Mouse (Mus musculus) adrenal gland, postnatal 4 days (tissue): ENCODE data around the gene Insl3. TPM values are rescaled to one million over a fixed set of nuclear protein-coding genes. Genes with fewer than 3 reads are reported as not detected.

Experiments used
- DNase-seq, 2 experiments: peaks; one replicate each; pipeline ENCODE4 v3.0.0; 2021 to 2022; ENCODE audit warnings: low spot score in 2 of 2, mixed read lengths in 2 of 2
- long read RNA-seq, 2 experiments: library from polyadenylated mRNA; stranded (forward); transcript quantifications; one replicate each; pipeline ENCODE4 v2.0.0; 2021
- total RNA-seq, 2 experiments: library from RNA; stranded (reverse); gene quantifications; 2 replicates each; pipeline ENCODE4 v1.2.3; 2021

Insl3 gene
- 1 to 10 TPM; 6.8 to 8.5 TPM for total RNA-seq
- long read RNA-seq, experiment 1, partial matches to known transcripts: 0 of 2 reads
- long read RNA-seq, experiment 1, other reads (novel, unspliced or antisense): 2 of 2 reads
- long read RNA-seq, experiment 2: 0 reads

DNA sequence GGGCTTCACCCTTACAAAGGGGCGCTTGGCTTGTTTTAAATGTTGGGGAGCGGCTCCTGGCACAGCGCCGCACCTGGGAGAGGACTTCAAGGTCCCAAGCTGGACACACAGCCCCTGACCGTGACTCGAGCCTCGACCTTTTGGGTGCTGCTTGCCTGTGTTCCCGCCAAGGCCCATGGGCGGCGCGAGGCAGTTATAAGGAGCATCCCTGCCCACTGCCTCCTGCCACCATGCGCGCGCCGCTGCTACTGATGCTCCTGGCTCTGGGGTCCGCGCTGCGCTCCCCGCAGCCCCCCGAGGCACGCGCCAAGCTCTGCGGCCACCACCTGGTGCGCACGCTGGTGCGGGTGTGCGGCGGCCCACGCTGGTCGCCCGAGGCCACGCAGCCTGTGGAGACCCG is at the start of gene Insl3:
TSS of gene Insl3 (plus strand) at position 187 of the 400 bp plus-strand sequence.
- DNase-seq: no peak

DNA sequence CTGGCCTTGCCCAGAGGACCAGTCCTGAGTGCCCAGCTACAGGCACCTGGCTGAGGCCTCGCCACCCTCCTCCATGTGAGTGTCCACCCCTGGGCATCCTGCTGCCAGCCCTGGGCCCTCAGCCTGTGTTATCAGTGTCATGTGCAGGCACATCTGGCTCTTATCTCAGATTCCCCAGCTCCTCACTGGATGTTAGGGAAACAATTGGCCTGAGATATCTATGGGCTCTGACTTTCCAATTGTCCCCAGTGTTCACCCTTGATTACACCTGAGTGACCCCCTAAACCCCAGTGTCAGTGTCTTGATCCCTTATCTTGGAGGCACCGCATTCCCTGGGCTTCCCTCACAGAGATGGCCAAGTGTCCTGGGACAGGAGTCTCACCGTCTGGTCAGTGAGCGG is 49.7 kb upstream of the Insl3 start:
- no peak for DNase-seq

DNA sequence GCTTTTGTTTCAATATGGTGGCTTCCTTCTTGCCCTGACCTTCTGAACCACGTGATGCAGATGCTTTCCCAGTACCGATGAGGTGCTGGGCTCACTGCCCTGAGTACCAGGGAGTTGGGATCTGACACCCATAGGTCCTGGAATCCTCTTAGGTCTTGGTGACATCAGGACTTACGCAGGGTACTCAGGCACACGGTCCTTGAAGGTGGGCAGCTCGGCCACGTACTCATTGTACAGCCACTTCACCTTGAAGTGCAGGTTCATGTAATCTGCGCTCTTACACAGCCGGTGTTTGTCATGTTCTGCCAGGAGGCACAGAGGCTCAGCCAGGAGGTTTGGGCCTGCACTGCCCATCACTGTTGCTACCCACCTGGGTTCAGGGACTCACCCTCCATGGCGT is 43.5 kb upstream of the Insl3 start:
- DNase-seq: no peak

DNA sequence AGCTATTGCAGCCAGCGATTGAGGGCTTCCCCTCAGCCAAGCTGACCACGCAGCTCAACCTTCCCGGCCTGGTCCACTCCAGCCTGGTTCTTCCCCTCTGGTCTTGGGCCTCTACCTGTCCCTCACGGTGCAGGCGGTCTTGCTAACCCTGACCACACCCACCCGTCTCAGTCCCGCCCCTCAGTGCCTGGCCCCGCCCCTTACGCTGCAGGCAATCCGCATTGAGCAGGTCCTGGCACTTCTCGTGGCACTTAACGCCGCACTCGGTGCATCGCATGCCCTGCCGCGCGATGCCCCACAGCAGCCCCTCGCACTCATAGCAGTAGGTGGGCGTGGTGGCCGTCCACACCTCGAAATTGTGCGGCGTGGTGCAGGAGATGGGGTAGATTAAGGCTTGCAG is 34.4 kb upstream of the Insl3 start:
- no peak for DNase-seq

DNA sequence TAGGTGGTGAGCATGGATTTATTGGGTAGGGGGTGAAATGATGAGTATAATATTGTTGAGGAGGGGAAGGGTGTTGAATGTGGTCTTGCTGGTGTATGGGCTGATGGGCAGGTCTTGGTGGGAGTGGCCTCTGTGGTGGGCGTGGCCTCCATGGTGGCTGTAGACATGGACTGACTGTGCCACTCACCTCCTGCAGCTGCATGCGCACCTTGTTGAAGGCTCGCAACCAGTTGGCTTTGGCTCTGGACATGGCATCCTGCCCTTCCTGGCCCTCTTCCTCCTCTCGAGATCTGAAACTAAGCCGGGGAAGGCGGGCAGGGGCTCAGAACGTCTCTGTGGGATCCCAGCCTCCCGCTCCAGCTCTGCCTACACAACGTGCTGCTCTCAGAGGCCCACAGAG is 31.2 kb upstream of the Insl3 start:
- no peak for DNase-seq

DNA sequence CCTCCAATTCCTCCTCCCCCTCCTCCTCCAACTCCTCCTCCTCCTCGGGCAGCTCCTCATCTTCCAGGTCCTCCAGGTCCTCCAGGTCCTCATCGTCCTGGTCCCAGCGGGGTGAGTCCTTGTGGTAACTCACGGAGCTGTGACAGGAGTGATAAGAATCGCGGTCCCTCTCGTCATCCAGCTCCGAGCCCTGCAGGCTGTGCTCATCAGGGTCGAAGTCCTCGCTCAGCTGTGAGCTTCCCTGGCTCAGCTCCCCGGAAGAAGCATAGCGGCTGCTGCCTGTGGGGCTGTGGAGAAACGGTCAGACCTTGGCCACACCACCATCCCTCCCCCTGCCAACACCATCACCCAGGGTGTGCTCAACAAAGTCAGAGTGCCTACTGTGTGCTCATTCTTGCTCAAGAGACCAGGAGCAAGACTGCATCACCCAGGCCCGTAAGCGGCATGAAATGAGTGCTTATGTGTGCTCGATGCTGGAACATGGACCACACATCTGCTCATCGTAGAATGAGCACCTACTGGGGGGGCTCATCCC is 30.4 kb upstream of the Insl3 start:
- DNase-seq: no peak

DNA sequence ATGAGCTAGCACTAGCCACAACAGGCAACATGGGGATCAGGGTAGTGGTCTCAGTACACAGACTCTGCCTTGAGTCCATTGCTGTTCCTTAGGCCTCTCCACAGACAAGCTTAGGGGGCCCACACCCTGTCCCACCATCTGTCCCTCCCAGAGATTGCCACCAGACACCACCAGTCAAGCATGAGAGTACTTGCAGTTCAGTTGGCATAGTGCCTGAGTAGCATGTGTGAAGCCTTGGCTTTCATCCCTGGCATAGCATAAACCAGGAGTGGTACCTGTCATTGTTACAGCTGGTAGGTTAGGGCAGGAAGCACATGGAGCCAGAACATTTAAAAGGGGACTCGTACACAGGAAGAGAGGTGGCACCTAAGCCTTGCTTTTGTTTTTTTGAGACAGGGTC is 29.3 kb upstream of the Insl3 start:
- DNase-seq: no peak

DNA sequence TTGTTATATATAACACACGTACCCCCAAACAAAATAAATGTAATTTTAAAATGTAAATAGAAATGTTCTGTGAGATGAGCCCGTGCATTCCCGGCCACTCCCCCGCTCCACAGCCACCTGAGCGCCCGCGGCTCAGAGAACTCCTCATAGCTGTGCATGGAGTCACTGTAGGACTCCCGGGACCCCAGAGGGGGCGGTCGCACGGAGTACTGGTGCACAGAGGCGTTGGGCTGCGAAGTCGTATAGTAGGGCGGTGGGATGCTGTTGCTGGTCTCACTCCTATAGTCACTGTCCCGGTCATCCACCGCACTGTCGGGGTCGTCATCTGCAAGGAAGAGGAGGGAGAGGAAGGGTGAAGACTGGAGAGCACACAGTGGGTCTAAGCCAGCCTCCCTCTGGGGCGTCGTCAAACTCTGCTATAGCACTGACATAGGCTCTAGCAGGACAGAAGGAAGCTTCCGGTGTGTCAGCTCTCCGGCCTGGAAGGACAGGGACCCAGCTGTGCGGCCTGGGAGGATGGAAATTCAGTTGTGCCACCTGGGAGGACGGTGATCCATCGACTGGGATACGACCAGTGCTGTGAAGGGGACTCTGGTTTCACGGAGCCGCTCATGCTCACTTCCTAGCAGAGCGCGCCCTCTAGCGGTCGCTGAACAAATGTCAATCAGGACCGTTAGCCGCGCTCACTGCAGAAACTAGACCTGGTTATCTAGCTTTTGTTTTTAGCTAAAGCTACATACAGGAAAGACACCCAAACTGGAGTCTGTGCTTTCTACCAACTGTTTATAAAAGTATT is 28.5 kb upstream of the Insl3 start:
- peak; percentile 72 to 79 for DNase-seq

DNA sequence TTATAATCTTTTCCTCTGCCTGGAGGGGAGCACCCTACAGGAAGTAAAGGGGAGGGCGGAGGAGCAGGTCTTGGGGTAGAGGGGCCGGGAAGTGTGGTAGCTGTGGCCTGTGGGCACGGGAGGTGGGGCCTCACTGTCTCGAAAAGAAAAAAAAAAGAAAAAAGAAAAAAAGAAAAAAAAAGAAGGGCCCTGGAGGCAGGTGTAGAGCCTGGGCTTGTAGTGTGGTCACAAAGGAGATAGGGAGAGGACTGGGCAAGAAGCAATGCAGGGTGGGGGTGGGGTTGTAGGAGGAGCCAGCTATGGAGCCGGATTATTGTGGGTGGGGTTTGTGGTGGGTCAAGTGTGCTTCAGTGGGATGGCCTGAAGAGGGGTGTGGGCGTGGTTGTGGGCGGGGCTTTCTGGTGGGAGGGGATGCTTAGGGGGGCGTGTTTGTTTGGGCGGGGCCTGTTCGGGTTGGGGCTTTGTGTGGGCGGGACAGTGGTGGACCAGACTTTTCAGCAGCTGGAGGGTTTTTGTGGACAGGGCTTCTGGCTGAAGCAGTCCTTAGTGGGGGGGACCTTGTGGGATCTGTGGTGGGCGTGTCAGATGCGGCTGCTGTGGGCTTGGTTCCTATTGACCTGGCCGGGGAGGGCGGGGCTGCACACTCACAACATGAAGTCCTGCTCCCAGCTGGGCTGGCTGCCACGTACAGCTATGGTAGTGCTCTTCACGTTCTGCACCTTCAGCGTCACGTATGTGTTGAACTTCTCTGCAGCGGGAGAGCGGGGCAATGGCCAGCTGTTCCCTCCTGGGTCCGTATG is 23.5 kb upstream of the Insl3 start:
- DNase-seq: peak in 1 of 2 experiments; percentile 69

DNA sequence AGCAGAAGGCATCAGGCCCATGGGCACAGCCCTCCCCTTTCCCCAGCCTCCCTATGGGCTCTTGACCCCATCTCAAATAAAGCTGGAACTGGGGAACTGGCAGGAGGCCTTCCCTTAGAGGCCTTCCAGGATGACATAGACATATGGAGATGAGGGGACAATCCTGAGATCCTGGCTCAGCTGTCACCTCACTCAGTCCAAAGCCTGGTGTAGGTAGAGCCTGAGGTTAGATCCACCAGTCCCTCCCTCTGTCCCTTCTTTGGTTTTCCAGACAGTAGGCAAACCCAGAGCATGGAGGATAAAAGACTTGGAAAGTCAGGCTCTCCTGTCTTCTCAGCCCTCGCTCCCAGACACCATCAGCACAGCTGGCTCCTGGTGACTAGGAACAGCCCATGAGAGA is 22.2 kb upstream of the Insl3 start:
- no peak for DNase-seq

DNA sequence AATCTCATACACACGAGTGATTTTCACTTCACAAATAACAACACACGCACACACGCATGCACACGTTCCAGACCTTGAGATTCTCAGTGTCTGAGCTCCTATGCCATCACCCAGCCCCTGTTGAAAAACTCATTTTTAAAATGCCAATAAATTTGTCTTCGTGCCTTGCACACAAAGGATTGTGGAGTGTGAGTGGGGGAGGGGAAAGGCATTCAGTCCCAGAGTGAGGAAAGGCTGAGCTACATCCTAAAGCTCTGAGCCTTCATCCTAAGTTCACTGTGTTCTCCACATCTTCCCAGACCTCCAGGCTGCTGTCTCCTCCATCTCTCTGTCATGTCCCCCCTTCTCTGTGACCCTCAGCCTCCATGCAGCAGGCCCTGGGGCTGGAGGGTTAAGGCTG is 21.8 kb upstream of the Insl3 start:
- no peak for DNase-seq

DNA sequence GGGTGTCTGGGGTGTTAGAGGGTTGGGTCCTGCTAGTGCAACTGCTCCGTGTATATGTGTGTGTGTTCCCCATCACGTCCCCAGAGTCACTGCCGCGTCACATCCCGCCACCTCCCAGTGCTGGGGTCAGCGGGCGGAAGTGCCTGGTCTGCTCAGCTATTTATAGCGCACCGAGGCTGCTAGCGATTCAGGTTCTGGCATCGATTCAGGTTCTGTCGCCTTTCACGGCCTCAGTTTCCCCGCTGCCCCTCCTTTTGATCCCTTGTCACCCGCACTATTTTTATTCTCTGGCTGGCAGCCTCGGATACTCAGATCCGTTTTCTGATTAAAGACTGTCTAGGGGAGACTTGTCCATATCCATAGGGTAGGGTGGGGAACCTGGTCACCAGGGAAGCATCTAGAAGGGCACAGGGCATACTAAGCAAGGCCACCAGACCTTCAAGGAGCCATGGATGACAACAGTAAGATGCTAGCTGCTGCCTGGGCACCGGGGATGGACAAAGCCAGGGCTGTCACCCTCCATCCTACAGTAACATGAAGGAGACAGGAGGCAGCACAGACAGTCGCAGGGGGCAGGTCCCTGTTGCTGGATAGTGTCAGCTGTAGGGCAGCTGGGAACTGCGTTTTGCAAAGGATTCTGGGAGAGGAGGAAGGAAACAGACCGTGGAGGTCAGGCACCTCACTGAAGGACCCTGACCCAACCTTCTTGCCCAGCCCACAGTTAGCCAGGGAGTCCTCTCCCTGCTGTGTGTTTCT is 20.6 kb upstream of the Insl3 start:
- no peak for DNase-seq

DNA sequence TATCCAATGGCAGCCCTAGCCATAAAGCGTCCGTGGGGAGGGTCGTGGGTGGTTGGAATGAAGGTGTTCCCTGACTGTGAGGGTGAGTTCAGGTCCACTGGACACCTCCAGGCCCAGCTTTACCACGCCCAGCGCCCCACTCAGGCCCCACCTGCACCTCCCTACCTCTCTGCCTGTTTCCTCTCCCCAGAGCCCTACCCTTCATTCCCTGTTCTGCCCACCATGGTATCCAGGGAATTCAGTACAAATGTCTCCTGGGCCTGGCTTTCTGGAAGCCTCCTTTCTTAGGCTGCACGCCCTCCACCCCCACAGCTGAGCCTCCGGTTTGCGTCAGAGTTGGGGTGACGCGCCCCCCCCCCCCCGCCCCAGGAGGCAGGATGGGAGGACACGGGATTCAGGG is 18.8 kb upstream of the Insl3 start:
- DNase-seq: no peak

DNA sequence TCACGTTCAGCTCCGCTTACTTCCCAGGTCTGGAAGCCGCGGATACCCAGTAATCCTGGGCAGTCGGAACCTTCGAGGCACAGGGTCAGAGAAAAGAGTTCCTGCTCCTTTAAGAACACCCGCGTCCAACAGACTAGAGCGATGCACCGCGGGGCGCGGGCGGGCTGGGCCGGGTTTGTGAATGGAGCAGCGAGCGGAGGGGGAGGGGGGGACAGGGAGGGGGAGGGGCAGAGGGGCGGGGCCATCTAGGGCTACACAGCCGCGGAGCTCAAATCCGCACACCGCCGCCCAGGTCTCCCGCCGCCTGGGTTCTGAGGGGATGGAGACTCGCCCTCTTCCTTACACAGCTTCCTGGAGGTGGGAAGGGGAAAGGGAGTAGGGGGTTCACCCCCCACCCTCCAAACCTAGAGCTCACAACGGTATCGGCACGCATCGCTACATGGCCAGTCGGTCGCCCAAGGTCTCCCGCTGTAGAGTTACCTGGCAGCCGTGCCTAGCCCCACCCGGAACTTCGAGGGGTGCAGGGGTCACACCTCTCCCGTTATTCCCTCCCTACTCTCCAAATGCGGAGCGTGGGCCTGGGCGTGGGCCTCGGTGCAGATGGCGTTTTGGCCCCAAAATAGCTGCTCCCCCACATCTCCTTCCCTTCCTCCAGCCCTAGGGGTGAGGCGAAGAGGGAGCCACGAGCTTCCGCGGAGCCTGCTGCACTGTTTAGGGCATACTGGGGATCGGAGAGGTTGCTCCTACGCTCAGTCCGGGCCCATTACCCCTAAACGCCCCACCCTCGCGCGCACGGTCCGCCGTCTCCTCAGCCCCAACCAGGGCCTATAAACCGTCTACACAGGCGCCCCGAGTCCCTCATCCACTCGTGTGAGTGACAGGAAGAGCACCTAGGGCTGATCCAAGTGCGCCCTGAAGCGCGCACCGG is 18.1 kb upstream of the Insl3 start:
- DNase-seq: no peak

DNA sequence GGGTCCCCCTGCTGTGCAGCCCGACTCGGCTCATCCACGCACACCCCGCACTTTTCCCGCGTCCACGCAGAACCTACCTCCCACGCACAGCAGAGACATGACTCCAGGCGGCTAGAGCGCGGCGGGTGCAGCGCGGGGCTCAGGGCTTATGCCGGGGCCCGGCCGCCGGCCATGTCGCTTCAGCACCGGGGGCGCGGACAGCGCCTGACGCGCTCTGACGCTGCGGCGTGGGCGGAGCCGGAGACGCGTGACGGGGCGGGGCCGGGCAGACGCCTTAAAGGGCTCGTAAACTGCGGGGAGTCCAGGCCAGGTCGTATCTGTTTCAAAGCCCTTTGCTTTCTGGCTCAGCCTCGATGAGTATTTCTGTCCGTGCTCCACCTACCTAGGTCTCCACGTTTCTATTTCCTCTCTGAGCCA is 17.5 kb upstream of the Insl3 start, which contains the start of gene Unc13a:
TSS of gene Unc13a (minus strand) at position 209 of the 417 bp plus-strand sequence.
- DNase-seq: peak; percentile 81 to 90

DNA sequence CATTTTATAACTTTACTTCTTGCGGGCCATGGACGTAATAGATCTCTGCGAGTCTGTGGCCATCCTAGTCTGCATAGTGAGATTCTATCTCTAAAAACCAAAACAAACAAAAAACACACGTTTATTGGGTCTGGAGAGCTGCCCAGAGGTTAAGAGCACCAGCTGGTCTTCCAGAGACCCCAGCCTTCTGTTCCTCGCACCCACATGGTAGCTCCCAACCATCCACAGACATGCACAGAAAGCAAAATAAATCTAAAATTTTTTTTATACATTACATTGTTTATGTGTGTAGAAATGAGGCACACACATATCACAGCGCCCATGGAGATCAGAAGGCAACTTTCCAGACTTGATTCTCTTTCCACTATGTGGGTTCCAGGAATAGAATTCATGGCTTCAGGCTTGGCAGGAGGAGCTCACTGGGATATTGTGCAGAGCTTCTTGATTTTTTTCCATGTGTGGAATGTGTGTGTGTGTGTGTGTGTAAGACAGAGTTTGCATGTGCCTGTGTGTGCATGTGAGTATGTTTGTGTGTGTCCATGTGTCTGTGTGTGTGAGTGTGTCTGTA is 16.8 kb upstream of the Insl3 start:
- no peak for DNase-seq

DNA sequence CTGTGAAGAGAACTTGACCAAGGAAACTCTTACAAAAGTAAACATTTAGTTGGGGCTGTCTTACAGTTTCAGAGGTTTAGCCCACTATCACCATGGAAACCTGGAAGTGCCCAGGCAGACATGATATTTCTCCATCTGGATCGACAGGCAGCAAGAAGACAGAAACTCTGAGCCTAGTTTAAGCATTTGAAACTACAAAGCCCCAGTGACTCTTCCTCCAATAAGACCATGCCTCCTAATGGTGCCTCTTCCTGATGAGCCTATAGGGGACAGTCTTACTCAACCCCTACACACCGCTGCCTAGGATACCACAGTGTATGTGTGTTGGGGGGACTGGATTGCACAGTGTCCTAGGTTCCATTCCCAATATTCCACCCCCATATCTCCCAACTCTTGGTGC is 14.9 kb upstream of the Insl3 start:
- no peak for DNase-seq

DNA sequence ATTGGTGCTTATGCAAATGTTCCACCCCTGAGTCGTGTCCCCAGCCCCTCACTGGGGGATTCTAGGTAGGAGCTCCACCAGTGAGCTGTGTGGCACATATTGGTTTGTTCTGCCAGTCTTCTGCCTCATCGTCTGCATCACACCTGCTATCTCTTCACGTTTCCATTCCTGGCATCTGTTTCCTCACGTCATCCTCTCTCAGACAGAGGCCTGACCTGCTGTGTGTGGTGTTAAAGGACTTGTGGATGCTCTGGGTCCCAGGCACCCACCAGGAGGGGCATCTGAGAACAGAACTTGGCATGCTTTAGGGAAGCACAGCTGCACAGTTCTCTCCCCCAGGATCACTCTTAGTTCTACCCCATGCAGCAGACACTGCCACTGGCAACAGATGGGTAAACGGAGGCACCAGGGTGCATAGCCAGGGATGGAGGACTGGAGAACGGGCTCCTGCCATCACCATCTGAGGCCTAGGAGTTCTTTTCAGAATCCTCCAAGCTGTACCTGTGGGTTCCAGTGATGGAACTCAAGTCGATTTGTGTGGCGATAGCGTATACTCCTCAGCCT is 13.5 kb upstream of the Insl3 start:
- DNase-seq: no peak

DNA sequence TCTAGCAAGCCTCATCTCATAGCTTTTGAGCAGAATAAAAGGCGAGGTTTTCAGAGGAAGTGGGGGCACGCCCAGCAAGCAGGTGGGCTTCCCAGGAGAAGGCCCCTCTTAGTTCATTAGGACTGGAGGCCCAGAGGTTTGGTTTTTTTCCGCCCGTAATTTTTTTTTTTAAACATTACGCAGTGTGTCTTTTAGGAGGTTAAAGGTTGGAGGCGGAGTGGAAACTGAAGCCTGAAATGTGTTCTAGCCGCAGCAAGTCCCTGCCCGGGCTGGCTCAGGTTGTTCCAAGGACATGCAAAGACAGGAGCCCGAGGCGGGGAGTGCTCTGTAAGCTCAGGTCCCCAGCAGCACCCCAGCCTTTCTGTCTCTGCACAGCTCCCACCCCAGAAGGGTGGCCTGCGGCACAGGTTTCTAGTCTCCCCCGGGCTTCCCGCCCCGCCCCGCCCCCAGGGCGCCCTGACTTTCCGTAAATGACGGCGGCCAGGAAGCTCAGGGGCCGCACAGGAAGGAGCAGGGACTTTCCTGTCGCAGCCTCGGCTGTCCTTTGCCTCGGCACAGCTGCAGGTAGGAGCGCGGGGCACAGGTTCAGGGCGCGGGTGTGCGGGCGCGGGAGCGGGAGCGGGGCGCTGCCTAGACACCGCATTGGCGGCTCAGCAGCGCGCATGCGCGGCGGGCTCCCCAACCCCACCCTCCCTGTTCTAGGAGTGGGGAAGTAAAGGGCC is 12.8 kb upstream of the Insl3 start, which contains the start of gene Jak3:
TSS of gene Jak3 (plus strand) at position 277 of the 722 bp plus-strand sequence.
- peak in 1 of 2 experiments; percentile 54 for DNase-seq
